Mouse (Mus musculus): Measurements from ENCODE around the gene Dcst1. TPM values are rescaled to one million over a fixed set of nuclear protein-coding genes. Genes with fewer than 3 reads are reported as not detected.

Gene Dcst1
- polyA plus RNA-seq, 2 experiments, result 0.03 TPM; not detected in 1

DNA sequence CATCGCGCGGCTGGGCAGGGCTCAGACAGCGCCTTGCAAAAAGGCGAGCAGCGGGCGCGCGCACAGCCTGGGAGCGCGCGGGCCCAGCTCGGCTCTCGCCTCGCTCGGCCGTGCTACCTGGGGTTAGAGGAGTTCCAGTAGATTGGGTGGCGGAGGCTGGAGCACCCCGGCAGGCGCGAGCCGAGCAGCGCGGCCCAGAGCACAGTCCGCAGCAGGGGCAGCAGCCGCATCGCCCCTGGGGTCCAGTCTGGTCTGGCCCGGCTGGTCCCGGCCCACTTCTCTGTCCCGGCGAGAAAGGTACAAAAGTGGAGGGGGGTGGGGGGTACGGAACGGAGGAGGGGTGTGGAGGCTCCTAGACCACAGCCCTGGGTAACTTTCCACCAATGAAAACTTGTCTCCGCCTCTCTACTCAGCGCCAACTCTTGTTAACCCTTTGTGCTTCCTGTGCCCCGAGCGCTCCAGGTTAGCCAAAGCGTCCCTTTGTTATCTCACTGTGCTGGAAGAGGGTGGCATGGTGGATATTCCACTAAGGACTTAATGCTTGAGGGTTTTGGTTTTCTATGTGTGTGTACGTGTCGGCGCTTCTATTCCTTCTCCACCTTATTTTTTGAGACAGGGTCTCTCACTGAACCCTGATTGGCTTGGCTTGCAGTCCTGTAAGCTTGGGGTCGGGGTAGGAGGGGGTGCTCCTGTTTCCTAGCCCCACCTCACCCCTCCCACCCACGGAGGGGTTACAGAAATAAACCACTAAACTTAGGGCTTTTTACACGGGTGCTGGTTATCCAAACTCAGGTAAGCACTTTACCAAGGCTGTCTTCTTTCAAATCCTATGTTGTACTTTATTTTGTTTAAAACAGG, 27.1 kb downstream of the Dcst1 start, which contains the start of gene Efna4:
Efna4 (minus strand) TSS at position 308 of the 858 bp plus-strand sequence.
- peak within 1 kb of the TSS; percentile 55 for H3K4me3 ChIP-seq (ENCODE audit: insufficient read depth in 1 of 2, low read depth in 2 of 2, low read length in 2 of 2)
- no peaks in the 10 kb centered on the region; a peak in 1 of 4 replicates for H3K4me1 ChIP-seq (replicated peaks; ENCODE audit: control insufficient read depth in 2 of 2, insufficient read depth in 2 of 2, low read length in 1 of 2)
- H3K36me3 ChIP-seq (replicated peaks; ENCODE audit: control insufficient read depth, insufficient read depth, low read depth), result no peaks in the 10 kb centered on the region
- H3K4me2 ChIP-seq (ENCODE audit: low read depth), result peak within 1 kb of the TSS; percentile 70
- peaks cover 6% of the 10 kb centered on the region for H3K27me3 ChIP-seq (ENCODE audit: control insufficient read depth, insufficient read depth, low read length)
- TF ChIP-seq EP300 (IDR thresholded peaks at IDR 0.05; ENCODE audit: low read depth) (no peak), CTCF (IDR thresholded peaks at IDR 0.05; ENCODE audit: low read depth) (no peak)
- DNase-seq (ENCODE audit: low read depth in 3 of 3, low spot score in 3 of 3) (no peak), ATAC-seq (ENCODE audit: insufficient read depth) (peak; percentile 68)
- no peak within 1 kb of the TSS for H3K27ac ChIP-seq
- H3K9me3 ChIP-seq (ENCODE audit: control insufficient read depth, low read length), result no peaks in the 10 kb centered on the region
- peak within 1 kb of the TSS; percentile 31; the same call in 1 of the 2 replicates for H3K9ac ChIP-seq (replicated peaks)
- 2% methylated on average over 44 of the region's 44 CpGs for WGBS (ENCODE audit: insufficient replicate concordance)

DNA sequence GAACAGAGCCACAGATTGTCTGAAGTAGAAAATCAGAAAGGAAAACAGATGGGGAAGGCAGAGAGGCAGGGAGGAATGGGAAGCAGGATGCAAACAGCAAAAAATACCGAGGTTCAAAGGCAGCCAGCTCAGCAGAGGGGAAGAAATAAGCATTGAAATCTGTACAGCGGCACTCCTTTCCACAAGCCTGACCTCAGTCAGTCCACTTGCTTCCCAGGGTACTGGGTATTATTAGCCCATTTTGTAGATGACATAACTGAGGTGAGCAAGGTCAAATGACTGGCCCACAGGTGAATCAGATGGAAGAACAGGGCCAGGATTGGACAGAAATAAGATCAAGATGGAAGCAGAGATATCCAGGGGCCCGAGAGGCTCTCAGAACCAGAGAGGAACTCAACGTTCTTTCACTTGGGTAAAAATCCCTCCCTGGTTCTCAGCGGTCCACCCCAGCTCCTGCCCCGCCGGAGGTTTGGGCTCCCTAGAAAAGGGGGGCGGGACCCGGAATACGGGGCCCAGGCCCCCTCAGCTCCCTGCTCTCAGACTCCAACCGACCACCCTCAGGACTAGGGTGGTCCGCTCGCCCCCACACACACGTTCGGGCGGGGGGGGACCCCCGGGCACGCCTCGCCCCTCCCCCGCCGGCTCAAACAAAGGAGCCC, 27.9 kb downstream of the Dcst1 start:
- TF ChIP-seq EP300 (IDR thresholded peaks at IDR 0.05; ENCODE audit: low read depth), result no peak
- TF ChIP-seq CTCF (IDR thresholded peaks at IDR 0.05; ENCODE audit: low read depth), result no peak
- Histone ChIP-seq H3K36me3 (replicated peaks; ENCODE audit: control insufficient read depth, insufficient read depth, low read depth) (no peaks in the 10 kb centered on the region), H3K9ac (replicated peaks) (peak overlapping the region; percentile 31; the same call in 1 of the 2 replicates), H3K27ac (no peak overlapping the region), H3K4me2 (ENCODE audit: low read depth) (peak overlapping the region; percentile 70), H3K4me1 (replicated peaks; ENCODE audit: control insufficient read depth in 2 of 2, insufficient read depth in 2 of 2, low read length in 1 of 2) (no peaks in the 10 kb centered on the region; a peak in 1 of 4 replicates), H3K9me3 (ENCODE audit: control insufficient read depth, low read length) (no peaks in the 10 kb centered on the region), H3K4me3 (ENCODE audit: insufficient read depth in 1 of 2, low read depth in 2 of 2, low read length in 2 of 2) (peak overlapping the region; percentile 55), H3K27me3 (ENCODE audit: control insufficient read depth, insufficient read depth, low read length) (peaks cover 6% of the 10 kb centered on the region)
- ATAC-seq (ENCODE audit: insufficient read depth), result peak; percentile 2; the same call in 1 of the 2 replicates
- WGBS (ENCODE audit: insufficient replicate concordance), result 2% methylated on average over 21 of the region's 21 CpGs
- DNase-seq (ENCODE audit: low read depth in 3 of 3, low spot score in 3 of 3), result no peak

GRCm38 (mm10) chr3:89336529-89336928, 28.5 kb downstream of the Dcst1 start:
- no peak overlapping the region for H3K4me2 ChIP-seq (ENCODE audit: low read depth)
- WGBS (ENCODE audit: insufficient replicate concordance), result 20% methylated on average over 6 of the region's 6 CpGs
- no peaks in the 10 kb centered on the region for H3K9me3 ChIP-seq (ENCODE audit: control insufficient read depth, low read length)
- no peak overlapping the region for H3K4me3 ChIP-seq (ENCODE audit: insufficient read depth in 1 of 2, low read depth in 2 of 2, low read length in 2 of 2)
- no peak overlapping the region for H3K9ac ChIP-seq (replicated peaks)
- ATAC-seq (ENCODE audit: insufficient read depth), result no peak
- peaks cover 6% of the 10 kb centered on the region for H3K27me3 ChIP-seq (ENCODE audit: control insufficient read depth, insufficient read depth, low read length)
- H3K4me1 ChIP-seq (replicated peaks; ENCODE audit: control insufficient read depth in 2 of 2, insufficient read depth in 2 of 2, low read length in 1 of 2), result no peaks in the 10 kb centered on the region; a peak in 1 of 4 replicates
- H3K36me3 ChIP-seq (replicated peaks; ENCODE audit: control insufficient read depth, insufficient read depth, low read depth), result no peaks in the 10 kb centered on the region
- TF ChIP-seq CTCF (IDR thresholded peaks at IDR 0.05; ENCODE audit: low read depth) (no peak), EP300 (IDR thresholded peaks at IDR 0.05; ENCODE audit: low read depth) (no peak)
- DNase-seq (ENCODE audit: low read depth in 3 of 3, low spot score in 3 of 3), result no peak
- no peak overlapping the region for H3K27ac ChIP-seq

DNA sequence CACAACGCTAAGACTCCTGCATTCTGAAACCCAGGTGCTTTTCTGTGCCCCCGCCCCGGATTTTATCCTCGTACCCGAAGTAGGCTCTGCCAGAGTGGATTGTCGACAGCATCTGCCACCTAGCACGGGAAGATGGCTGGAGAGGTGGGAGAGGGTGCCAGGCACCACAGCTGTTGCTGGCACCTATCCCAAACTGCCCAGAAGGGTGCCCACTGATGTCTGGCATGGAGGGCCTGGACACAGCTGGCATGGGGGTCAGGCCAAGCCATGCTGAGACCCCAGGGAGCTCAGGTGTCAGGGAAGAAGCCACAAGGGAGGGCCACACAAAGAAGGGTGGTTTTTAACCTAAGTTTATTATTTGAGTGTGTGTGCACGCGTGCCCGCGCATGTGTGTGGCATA, 32.0 kb downstream of the Dcst1 start:
- 70% methylated on average over 11 of the region's 11 CpGs for WGBS (ENCODE audit: insufficient replicate concordance)

DNA sequence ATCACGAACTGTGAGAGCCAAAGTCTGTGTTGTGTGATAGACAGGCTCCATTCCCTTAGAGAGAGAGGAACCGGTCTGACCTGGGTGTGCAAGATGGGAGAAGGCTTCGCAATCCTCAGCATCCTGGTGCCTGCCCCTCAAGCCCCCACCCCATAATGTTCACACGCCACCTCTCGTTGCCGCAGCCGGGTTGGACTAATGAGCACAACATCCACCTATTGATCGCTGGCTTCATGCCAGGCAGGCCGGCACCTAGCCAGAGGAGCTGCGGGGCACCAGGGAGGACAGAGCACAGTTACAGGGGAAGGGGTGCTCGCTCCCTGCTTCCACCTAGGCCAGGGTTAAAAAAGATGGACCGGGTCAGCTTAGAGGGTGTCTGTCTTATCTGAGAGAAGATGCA, 32.6 kb downstream of the Dcst1 start:
- no peaks in the 10 kb centered on the region for H3K36me3 ChIP-seq (replicated peaks; ENCODE audit: control insufficient read depth, insufficient read depth, low read depth)
- H3K4me1 ChIP-seq (replicated peaks; ENCODE audit: control insufficient read depth in 2 of 2, insufficient read depth in 2 of 2, low read length in 1 of 2), result no peaks in the 10 kb centered on the region
- TF ChIP-seq EP300 (IDR thresholded peaks at IDR 0.05; ENCODE audit: low read depth) (no peak), CTCF (IDR thresholded peaks at IDR 0.05; ENCODE audit: low read depth) (no peak)
- ATAC-seq (ENCODE audit: insufficient read depth), result no peak
- WGBS (ENCODE audit: insufficient replicate concordance), result 56% methylated on average over 12 of the region's 12 CpGs
- H3K4me3 ChIP-seq (ENCODE audit: insufficient read depth in 1 of 2, low read depth in 2 of 2, low read length in 2 of 2), result no peak overlapping the region
- H3K9ac ChIP-seq (replicated peaks), result no peak overlapping the region
- DNase-seq (ENCODE audit: low read depth in 3 of 3, low spot score in 3 of 3), result no peak
- no peak overlapping the region for H3K4me2 ChIP-seq (ENCODE audit: low read depth)
- no peak overlapping the region for H3K27ac ChIP-seq
- H3K9me3 ChIP-seq (ENCODE audit: control insufficient read depth, low read length), result no peaks in the 10 kb centered on the region
- H3K27me3 ChIP-seq (ENCODE audit: control insufficient read depth, insufficient read depth, low read length), result peaks cover 9% of the 10 kb centered on the region

More for the DNA sequence above, 32.0 kb downstream of the Dcst1 start:
- no peak overlapping the region for H3K9ac ChIP-seq (replicated peaks)
- H3K27me3 ChIP-seq (ENCODE audit: control insufficient read depth, insufficient read depth, low read length), result peaks cover 11% of the 10 kb centered on the region
- TF ChIP-seq EP300 (IDR thresholded peaks at IDR 0.05; ENCODE audit: low read depth) (no peak), CTCF (IDR thresholded peaks at IDR 0.05; ENCODE audit: low read depth) (no peak)
- no peak overlapping the region for H3K4me2 ChIP-seq (ENCODE audit: low read depth)
- no peaks in the 10 kb centered on the region for H3K36me3 ChIP-seq (replicated peaks; ENCODE audit: control insufficient read depth, insufficient read depth, low read depth)
- no peak overlapping the region for H3K27ac ChIP-seq
- DNase-seq (ENCODE audit: low read depth in 3 of 3, low spot score in 3 of 3) (no peak), ATAC-seq (ENCODE audit: insufficient read depth) (no peak)
- H3K9me3 ChIP-seq (ENCODE audit: control insufficient read depth, low read length), result no peaks in the 10 kb centered on the region
- H3K4me3 ChIP-seq (ENCODE audit: insufficient read depth in 1 of 2, low read depth in 2 of 2, low read length in 2 of 2), result no peak overlapping the region
- no peaks in the 10 kb centered on the region; a peak in 1 of 4 replicates for H3K4me1 ChIP-seq (replicated peaks; ENCODE audit: control insufficient read depth in 2 of 2, insufficient read depth in 2 of 2, low read length in 1 of 2)
